Mouse (Mus musculus): Measurements from ENCODE around the gene Sapcd2.

Gene Sapcd2

DNA sequence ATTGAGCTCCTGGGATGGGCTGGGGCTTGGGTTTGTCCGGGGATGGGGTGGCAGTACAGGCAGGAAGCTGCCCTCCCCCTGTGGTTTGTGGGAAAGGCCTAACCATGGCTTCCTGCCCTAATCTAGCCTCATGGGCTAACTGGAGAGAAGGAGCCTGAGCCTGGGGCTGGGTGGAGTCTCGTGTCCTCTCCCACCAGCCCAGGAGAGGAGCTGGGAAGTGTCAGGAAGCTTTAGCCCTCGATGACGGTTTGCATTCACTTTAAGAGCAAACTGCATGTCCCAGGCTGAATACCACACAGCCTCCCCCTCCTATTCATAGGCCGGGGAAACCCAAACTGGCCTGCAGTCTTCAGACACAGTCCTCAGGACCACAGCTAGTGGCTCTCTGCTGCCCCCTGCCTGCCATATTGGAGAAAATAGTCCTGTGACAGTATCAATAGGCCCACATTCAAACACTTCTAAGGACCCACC, 54.6 kb downstream of the Sapcd2 start:
- DNase-seq, result peak; percentile 70

GRCm38 (mm10) chr2:25427256-25427655, 55.1 kb downstream of the Sapcd2 start:
- no peak for DNase-seq
